Mouse (Mus musculus): ENCODE measurements at regions not wholly inside any gene's neighbourhood (a gene's known extent, or its start where the extent isn't known, plus 50 kb on each side); places are given as distances from the start of the nearest gene placed in this dataset.

DNA sequence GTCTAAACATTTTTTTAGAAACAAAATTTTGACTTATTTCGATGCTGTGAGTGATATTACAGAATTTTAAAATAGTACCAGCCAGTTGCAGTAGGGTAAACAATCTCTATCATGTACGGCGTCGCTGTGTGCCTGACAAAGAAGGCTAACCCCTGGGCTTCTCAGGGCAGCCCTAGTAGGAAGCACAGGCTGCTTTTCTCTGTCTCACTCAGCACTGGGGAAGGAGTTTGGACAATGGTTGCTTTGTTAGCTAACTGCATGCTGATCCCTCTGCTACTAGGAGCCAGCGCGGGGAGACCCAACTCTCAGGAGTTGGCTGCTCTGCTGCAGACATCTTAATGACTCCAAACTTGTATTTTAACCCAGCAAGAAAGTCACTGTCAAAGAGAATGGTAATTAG, 75.9 kb upstream of the Unc93a2 start:
- TF ChIP-seq CTCF (IDR thresholded peaks at IDR 0.05; ENCODE audit: borderline replicate concordance, extremely low read depth, insufficient read depth, insufficient read length) (no peak), POLR2A (IDR thresholded peaks at IDR 0.05; ENCODE audit: borderline replicate concordance, extremely low read depth, insufficient read depth, insufficient read length, poor library complexity, severe bottlenecking) (no peak)
